Mouse (Mus musculus): Measurements from ENCODE around the gene Esrrg.

DNA sequence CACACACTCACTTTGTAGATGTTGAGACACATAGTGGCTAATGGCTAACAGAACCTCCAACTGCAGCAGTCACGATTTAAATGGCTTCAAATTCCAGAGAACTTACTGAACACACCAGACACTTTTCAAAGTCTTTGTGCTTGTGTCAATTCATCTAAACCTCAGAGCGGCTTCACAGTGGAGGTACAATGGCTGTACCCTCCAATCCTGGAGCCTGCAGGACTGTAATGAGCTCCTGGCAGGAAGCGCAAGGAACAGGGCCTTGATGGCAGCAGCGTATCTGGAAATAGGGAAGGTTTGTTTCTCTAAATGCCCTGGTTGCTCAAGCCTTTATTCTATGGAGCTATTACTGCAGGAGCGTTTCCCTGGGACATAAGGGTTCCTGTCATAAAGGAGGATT is 63.9 kb downstream of the Esrrg start:
- no peak for TF ChIP-seq CTCF (IDR thresholded peaks at IDR 0.05; ENCODE audit: extremely low read depth, insufficient read depth, low read length)
- no peak for TF ChIP-seq POLR2A (IDR thresholded peaks at IDR 0.05; ENCODE audit: extremely low read depth, insufficient read depth, low read length)
